17 mouse cellular contexts compared by ENCODE assay signal in the genomic region with DNA sequence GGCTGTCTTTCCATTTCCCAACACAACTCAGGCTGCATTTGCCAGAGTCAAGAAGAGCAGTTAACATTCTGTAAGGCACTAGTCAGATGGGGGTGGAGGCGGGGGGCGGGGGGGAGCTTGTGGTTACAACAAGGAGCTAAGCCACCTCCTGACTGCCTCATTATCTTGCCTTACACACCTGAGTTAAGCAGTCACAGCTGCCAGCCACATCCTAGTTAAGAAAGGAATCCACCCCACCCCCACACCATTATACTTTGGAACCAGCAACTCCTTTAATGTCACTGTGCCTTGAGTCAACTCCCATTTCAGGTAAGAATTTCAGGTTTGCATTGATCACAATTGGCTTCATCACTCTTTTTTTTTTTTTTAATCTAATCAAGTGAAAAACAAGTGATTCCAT. TPM values are rescaled to one million over a fixed set of nuclear protein-coding genes. Genes with fewer than 3 reads are reported as not detected.
DNase-seq lines count a peak whose midpoint lies in the region; ATAC-seq and TF ChIP-seq lines count a peak whose summit lies in the region.
"Had no signal": no experiment of that assay in that cellular context is flagged by ENCODE, and none has a peak within 500 bp of the region (broad histone marks: within the 10 kb centered on the region; RNA-seq: fewer than 3 reads in every experiment).

No protein-coding gene starts in this region.

- dilution Hi-C loops in CH12.LX (cut with MboI; ENCODE audit: extremely low pct_ligation_motif_present, extremely low pct_unique_long_range_greater_than_20kb, low sequenced_read_pairs): no loop called here

- H3K9ac ChIP-seq in CH12.LX (ENCODE audit: insufficient read depth, low read depth): no peak overlapping the region
- no peak overlapping the region for H3K9ac ChIP-seq in hindbrain, embryonic 14.5 days
- H3K9ac ChIP-seq: heart, embryonic 13.5 days; hindbrain, embryonic 12.5 days; lung, embryonic 15.5 days; stomach, embryonic 15.5 days had no signal

- no peak overlapping the region for H3K4me3 ChIP-seq in CH12.LX (replicated peaks in 1 of 3; ENCODE audit: low read depth in 2 of 3, low read length in 2 of 3, poor library complexity in 1 of 3)
- H3K4me3 ChIP-seq in hindbrain, embryonic 14.5 days (replicated peaks; ENCODE audit: low read length): no peak overlapping the region
- H3K4me3 ChIP-seq: heart, embryonic 13.5 days; hindbrain, embryonic 12.5 days; lung, embryonic 15.5 days; midbrain, embryonic 10.5 days; stomach, embryonic 15.5 days had no signal

- H3K79me2 ChIP-seq in CH12.LX (replicated peaks; ENCODE audit: control insufficient read depth, extremely low read depth, insufficient read depth, poor library complexity, severe bottlenecking): peaks cover 54% of the 10 kb centered on the region

- WGBS in hindbrain, embryonic 14.5 days: 74% methylated on average over 2 of the region's 2 CpGs

- no peak for TF ChIP-seq EP300 in CH12.LX (IDR thresholded peaks at IDR 0.05; ENCODE audit: low read length)

- TF ChIP-seq RAD21 in CH12.LX (IDR thresholded peaks at IDR 0.05; ENCODE audit: low read depth, low read length): no peak

- TF ChIP-seq CTCF in CH12.LX (conservative IDR thresholded peaks at IDR 0.05 in 1 of 2, IDR thresholded peaks at IDR 0.05 in 1 of 2; ENCODE audit: low read depth in 2 of 2, low read length in 2 of 2): no peak

- peaks cover 3 to 6% of the 10 kb centered on the region in 2 experiments for H3K36me3 ChIP-seq in CH12.LX (replicated peaks in 1 of 2; ENCODE audit: control insufficient read depth in 1 of 2, insufficient read depth in 1 of 2, low read length in 1 of 2)
- no peaks in the 10 kb centered on the region for H3K36me3 ChIP-seq in hindbrain, embryonic 14.5 days (replicated peaks; ENCODE audit: control insufficient read depth, insufficient read depth)
- H3K36me3 ChIP-seq: heart, embryonic 13.5 days; hindbrain, embryonic 12.5 days; lung, embryonic 15.5 days; midbrain, embryonic 10.5 days; stomach, embryonic 15.5 days had no signal

- no peak for TF ChIP-seq POLR2A in CH12.LX (IDR thresholded peaks at IDR 0.05; ENCODE audit: low read depth, low read length)

- H3K27ac ChIP-seq in CH12.LX (ENCODE audit: insufficient read depth, low read depth): peak overlapping the region; percentile 55; the same call in 1 of the 2 replicates
- no peak overlapping the region for H3K27ac ChIP-seq in hindbrain, embryonic 14.5 days
- H3K27ac ChIP-seq: heart, embryonic 13.5 days; hindbrain, embryonic 12.5 days; lung, embryonic 15.5 days; midbrain, embryonic 10.5 days; stomach, embryonic 15.5 days had no signal

- H3K4me2 ChIP-seq in CH12.LX (ENCODE audit: insufficient read depth, low read depth, poor library complexity, severe bottlenecking): peak overlapping the region; percentile 44; the same call in 1 of the 2 replicates
- H3K4me2 ChIP-seq in hindbrain, embryonic 14.5 days (replicated peaks): no peak overlapping the region
- H3K4me2 ChIP-seq: heart, embryonic 13.5 days; hindbrain, embryonic 12.5 days; lung, embryonic 15.5 days; stomach, embryonic 15.5 days had no signal

- no peak for ATAC-seq in hindbrain, embryonic 14.5 days (ENCODE audit: low FRiP score)
- ATAC-seq: intestine, postnatal 0 days had no signal

- H3K27me3 ChIP-seq in CH12.LX (replicated peaks): no peaks in the 10 kb centered on the region
- H3K27me3 ChIP-seq in hindbrain, embryonic 14.5 days (ENCODE audit: control insufficient read depth, insufficient read depth, low read length): no peaks in the 10 kb centered on the region
- H3K27me3 ChIP-seq: heart, embryonic 13.5 days; hindbrain, embryonic 12.5 days; lung, embryonic 15.5 days; stomach, embryonic 15.5 days had no signal

- in situ Hi-C loops in CH12.LX (cut with MboI; ENCODE audit: low pct_ligation_motif_present, low pct_unique_long_range_greater_than_20kb, low sequenced_read_pairs): no loop called here

- peaks cover 12 to 74% of the 10 kb centered on the region in 2 experiments; a peak in 3 of 4 replicates for H3K4me1 ChIP-seq in CH12.LX (ENCODE audit: control insufficient read depth in 1 of 2, insufficient read depth in 2 of 2)
- no peaks in the 10 kb centered on the region for H3K4me1 ChIP-seq in hindbrain, embryonic 14.5 days (replicated peaks; ENCODE audit: control insufficient read depth, insufficient read depth, low read length)
- H3K4me1 ChIP-seq: heart, embryonic 13.5 days; hindbrain, embryonic 12.5 days; lung, embryonic 15.5 days; midbrain, embryonic 10.5 days; stomach, embryonic 15.5 days had no signal

- intact Hi-C loops in heart, postnatal 14 days (cut with DNase I): no loop called here

- no peaks in the 10 kb centered on the region for H3K9me3 ChIP-seq in CH12.LX (replicated peaks; ENCODE audit: low read length)
- no peaks in the 10 kb centered on the region for H3K9me3 ChIP-seq in hindbrain, embryonic 14.5 days (ENCODE audit: control insufficient read depth, low read length)
- H3K9me3 ChIP-seq: heart, embryonic 13.5 days; hindbrain, embryonic 12.5 days; lung, embryonic 15.5 days; midbrain, embryonic 10.5 days; stomach, embryonic 15.5 days had no signal

- DNase-seq in kidney, adult 9 months: peak; percentile 11
- DNase-seq in kidney, adult 11 months: no peak
- DNase-seq in CH12.LX (ENCODE audit: extremely low read depth): no peak
- DNase-seq in induced T-regulatory cell, adult 2 months (ENCODE audit: low read depth): peak; percentile 22
- peak; percentile 79 for DNase-seq in thymus, postnatal 14 days
- no peak for DNase-seq in hindbrain, embryonic 14.5 days (ENCODE audit: low spot score)
- DNase-seq in heart, postnatal 14 days: no peak
- DNase-seq in layer of hippocampus, adult 9-11 months: no peak
- DNase-seq: cerebellum, postnatal 25 days; gastrocnemius, postnatal 14 days; spleen, adult 18-20 months had no signal

TF ChIP-seq in CH12.LX, 34 proteins besides CTCF, POLR2A, EP300 and RAD21:
- no peak for TF ChIP-seq GABPA (IDR thresholded peaks at IDR 0.05; ENCODE audit: insufficient replicate concordance, low read depth, low read length)
- no peak for TF ChIP-seq SMC3 (IDR thresholded peaks at IDR 0.05; ENCODE audit: low read depth, low read length)
- TF ChIP-seq TBP (conservative IDR thresholded peaks at IDR 0.05; ENCODE audit: low read depth, low read length): no peak
- no peak for TF ChIP-seq MYC (IDR thresholded peaks at IDR 0.05; ENCODE audit: low read depth, low read length)
- TF ChIP-seq E2F4 (IDR thresholded peaks at IDR 0.05; ENCODE audit: insufficient replicate concordance, low read depth, low read length): no peak
- TF ChIP-seq RCOR1 (conservative IDR thresholded peaks at IDR 0.05; ENCODE audit: low read depth, low read length): no peak
TF ChIP-seq in CH12.LX: peak in this region for 0.

RNA-seq across cellular contexts. Expression of a gene that starts 28.5 kb away (rescaled TPM):
- total RNA-seq in CH12.LX (2012; rRNA removed): 68.9 and 69.8 TPM in 2 replicates
- 162 and 167 TPM in 2 replicates for total RNA-seq in CH12.LX (2014; rRNA removed)
- polyA plus RNA-seq in CH12.LX (2012; ENCODE audit: insufficient read length, low read depth): 206 and 230 TPM in 2 replicates
- polyA plus RNA-seq in hindbrain, embryonic 14.5 days (2014; fragmentation: Nextera tagmentation; extraction: Ambion mirVana): 8.8 and 9.2 TPM in 2 replicates
- 10 to 100 TPM; 50.7 to 63.4 TPM for total RNA-seq in heart, postnatal 14 days (2021)

Comparison
In these comparisons a context has a peak if more than half of its experiments do, and no peak if none do; other contexts are left out.
1. DNase-seq: peak in kidney, adult 9 months (single experiment), induced T-regulatory cell, adult 2 months (single experiment) and thymus, postnatal 14 days (single experiment); none in kidney, adult 11 months (single experiment), CH12.LX (single experiment), hindbrain, embryonic 14.5 days (single experiment), heart, postnatal 14 days (0 of 2) and layer of hippocampus, adult 9-11 months (single experiment).